Mouse (Mus musculus) testis, adult 2 months (tissue): ENCODE measurements at regions not wholly inside any gene's neighbourhood (a gene's known extent, or its start where the extent isn't known, plus 50 kb on each side); places are given as distances from the start of the nearest gene placed in this dataset.

Experiments used
- H3K27ac ChIP-seq: fragments of 200-500 bp; 2 replicates; pipeline ENCODE4 v1.5.1; 2012; ENCODE audit warnings: low read depth, low read length; ENCODE audit not compliant: control insufficient read depth, insufficient read depth
- H3K27me3 ChIP-seq: fragments of 200-500 bp; 2 replicates; pipeline ENCODE4 v1.6.1; 2012; ENCODE audit warnings: mild to moderate bottlenecking, low read length, moderate library complexity; ENCODE audit not compliant: control insufficient read depth, insufficient read depth
- H3K36me3 ChIP-seq: fragments of 200-500 bp; 2 replicates; pipeline ENCODE4 v1.6.1; 2012; ENCODE audit warnings: mild to moderate bottlenecking, low read length; ENCODE audit not compliant: control insufficient read depth, insufficient read depth
- H3K4me1 ChIP-seq: fragments of 200-500 bp; 2 replicates; pipeline ENCODE4 v1.6.1; 2012; ENCODE audit warnings: low read length; ENCODE audit not compliant: control insufficient read depth, insufficient read depth
- H3K4me3 ChIP-seq: fragments of 200-500 bp; 2 replicates; pipeline ENCODE4 v1.5.1; 2012; ENCODE audit warnings: low read depth, mild to moderate bottlenecking, low read length, moderate library complexity, mixed read lengths; ENCODE audit not compliant: control insufficient read depth
- CTCF ChIP-seq: fragments of 200-500 bp; IDR thresholded peaks from 2 replicates; pipeline ENCODE4 v1.5.1; 2012; ENCODE audit warnings: low read depth, mild to moderate bottlenecking, inconsistent platforms, low read length, moderate library complexity; ENCODE audit not compliant: control insufficient read depth, insufficient read depth, insufficient replicate concordance
- POLR2A ChIP-seq: fragments of 200-500 bp; IDR thresholded peaks from 2 replicates; pipeline ENCODE4 v1.6.1; 2012; ENCODE audit warnings: low read depth, mild to moderate bottlenecking, inconsistent platforms, low read length, moderate library complexity; ENCODE audit not compliant: control insufficient read depth

DNA sequence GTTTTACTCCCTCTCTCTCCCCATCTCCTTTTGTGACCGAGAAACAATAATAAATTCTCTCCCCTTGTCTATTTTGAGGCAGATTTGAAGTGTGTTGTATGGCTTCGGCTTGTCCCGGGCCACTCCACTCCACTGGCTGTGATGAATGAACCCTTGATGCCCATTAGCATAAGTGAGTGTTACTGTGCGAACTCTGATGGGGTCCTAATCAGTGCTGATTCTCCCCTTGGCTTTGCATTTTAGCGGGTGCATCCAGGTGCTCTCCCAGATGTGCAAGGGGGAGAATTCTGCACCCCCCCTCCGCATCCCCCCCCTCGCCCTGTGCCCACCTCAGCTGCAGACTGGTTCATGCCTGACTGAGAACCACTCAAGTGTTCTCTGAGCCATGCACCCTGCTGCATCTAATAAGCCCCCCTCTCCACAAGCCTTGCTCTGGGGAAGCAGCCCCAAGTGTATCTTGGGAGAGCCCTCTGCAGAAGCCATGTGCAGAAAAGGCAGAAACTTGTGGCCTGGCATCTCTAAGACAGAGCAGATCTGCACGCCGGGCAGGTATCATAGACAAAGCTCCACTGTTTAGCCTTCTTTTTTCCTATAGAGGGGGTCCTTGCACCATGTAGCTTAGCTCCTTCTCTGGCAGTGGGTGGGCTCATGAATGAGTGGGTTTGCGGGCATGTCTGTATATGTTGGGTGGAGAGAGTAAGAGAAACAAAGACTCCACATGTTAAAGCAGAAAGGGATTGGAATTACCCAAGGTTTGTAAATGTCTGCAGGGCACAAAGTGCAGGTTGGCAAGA lies 507.5 kb downstream of the Slc4a3 start:
- H3K27ac ChIP-seq, result no peak overlapping the region
- no peak overlapping the region for H3K4me3 ChIP-seq

DNA sequence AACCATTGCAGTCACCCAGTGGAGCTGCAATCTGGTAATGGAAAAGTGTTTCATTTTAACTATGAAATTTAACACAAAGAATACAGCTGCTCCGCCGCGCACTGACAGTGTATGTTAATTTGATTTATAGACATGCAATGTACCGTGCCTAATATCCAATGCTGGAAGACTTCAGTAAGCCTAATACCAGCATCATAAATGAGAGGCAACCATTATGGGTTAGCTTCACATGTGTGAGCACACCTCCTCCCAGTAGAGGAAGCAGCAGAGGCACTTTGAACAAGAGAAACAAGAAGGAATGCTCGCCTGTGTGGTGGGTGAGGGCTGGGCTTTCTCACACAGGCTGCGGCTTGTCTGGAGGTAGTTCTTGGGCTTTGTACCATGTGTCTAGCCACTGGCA lies 519.7 kb downstream of the Slc4a3 start:
- Histone ChIP-seq H3K36me3 (no peaks in the 10 kb centered on the region), H3K4me3 (no peak overlapping the region), H3K27ac (no peak overlapping the region), H3K4me1 (no peaks in the 10 kb centered on the region), H3K27me3 (no peaks in the 10 kb centered on the region)
- TF ChIP-seq CTCF, result no peak
- TF ChIP-seq POLR2A, result no peak

More for the DNA sequence above, 507.5 kb downstream of the Slc4a3 start:
- H3K4me1 ChIP-seq, result no peaks in the 10 kb centered on the region
- no peaks in the 10 kb centered on the region for H3K27me3 ChIP-seq
- no peaks in the 10 kb centered on the region for H3K36me3 ChIP-seq
- no peak for TF ChIP-seq CTCF
- TF ChIP-seq POLR2A, result no peak

DNA sequence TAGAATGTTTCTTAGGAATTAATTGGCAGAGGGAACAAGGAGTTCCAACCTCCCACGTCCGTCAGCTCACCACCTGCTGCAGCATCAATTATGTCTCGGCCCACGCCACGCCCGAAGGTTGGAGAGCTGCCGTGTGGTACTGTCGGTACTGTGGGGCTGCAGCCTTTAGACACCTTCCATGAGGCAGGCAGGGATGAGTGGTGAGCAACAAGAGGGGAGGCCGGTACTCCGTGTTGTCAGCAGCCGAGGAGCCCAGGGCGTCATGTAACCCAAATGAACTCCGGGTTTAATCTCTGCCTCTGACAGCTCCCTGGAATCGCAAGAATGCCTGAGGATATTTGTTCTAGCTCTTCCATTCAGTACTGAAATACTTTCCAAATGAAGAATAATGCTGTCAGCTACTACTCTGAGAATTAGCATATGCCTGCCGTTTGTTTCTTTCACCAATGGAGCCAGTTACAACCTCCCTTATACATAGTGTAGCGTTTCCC lies 524.8 kb downstream of the Slc4a3 start:
- Histone ChIP-seq H3K4me1 (no peaks in the 10 kb centered on the region), H3K27ac (no peak overlapping the region), H3K27me3 (no peaks in the 10 kb centered on the region), H3K36me3 (no peaks in the 10 kb centered on the region), H3K4me3 (no peak overlapping the region)
- TF ChIP-seq POLR2A (no peak), CTCF (no peak)

DNA sequence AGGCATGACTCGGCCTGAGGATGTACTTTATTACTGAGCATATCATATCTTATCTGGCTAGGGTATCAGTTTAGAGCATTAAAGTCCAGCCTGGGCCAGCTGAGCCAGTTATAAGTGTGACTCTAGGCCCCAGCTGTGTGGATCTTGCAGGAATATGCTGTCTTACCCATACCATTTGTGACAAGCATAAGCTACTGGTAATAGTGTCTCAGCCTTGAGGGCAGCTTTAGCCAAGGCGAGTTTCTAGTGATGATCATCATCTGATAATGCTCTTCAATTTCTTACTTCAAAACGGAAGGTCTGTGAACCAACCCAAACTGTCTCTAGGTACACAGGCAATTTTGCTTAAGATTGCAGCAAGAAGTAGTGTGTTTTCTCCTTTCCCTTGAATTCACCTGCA lies 529.1 kb downstream of the Slc4a3 start:
- no peak overlapping the region for H3K4me3 ChIP-seq
- TF ChIP-seq POLR2A, result no peak
- TF ChIP-seq CTCF, result no peak
- H3K4me1 ChIP-seq, result no peaks in the 10 kb centered on the region
- H3K27ac ChIP-seq, result no peak overlapping the region
- no peaks in the 10 kb centered on the region for H3K36me3 ChIP-seq
- H3K27me3 ChIP-seq, result no peaks in the 10 kb centered on the region

DNA sequence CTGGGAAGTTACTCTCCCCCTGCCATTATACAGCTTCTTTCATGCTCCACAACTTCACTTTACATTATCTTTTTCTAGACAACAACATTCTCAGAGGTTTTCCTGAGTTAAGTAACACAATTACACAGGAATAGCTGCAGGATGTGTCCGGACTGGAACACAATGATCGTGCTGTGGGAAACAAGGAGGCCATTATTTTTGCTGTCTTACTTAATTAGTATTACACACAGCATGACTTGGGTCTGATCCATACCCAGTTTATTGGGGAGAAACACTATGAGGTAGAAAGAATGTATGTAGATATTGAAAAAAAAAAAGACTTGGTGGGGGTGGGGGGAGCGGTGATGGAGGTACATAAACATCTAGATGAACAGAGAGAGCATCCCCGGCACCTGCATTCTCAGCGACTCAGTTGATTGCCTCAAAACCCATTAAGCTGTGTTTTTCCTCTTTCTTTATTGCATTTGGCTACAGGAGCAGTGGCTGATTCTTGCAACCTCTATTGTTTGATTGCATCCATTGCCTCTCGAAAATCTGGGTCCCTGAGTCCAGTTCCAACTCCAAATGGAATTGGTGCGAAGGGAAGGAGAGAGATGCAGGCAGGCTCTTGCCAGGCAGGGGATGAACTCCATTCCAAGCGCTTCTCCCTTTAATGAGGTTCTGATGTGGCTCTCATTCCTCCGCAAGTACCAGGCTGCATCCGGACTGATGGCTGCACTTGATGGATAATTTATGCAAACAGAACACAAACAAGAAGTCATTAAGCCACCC lies 529.8 kb downstream of the Slc4a3 start:
- no peaks in the 10 kb centered on the region for H3K36me3 ChIP-seq
- H3K27ac ChIP-seq, result no peak overlapping the region
- no peak overlapping the region for H3K4me3 ChIP-seq
- H3K27me3 ChIP-seq, result no peaks in the 10 kb centered on the region
- H3K4me1 ChIP-seq, result no peaks in the 10 kb centered on the region
- TF ChIP-seq CTCF (no peak), POLR2A (no peak)

DNA sequence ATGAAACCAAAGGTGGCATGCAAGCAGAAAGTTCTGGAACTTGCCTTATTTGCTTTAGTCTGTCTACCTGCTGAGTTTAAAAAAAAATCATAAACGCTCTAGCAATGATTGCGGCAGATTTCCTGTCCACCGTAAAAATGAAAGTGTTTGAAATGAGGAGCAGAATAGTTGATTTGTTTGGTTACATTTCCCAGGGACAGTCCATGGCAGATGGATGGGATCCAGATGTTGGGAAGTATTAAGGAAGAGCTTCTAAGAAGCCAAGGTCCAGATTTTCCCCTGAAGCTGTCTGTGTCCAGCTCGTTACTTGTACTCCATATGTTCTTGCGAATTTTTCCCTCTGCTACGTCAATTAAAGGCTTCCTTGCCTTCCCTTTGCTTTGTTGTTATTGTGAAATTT lies 534.2 kb downstream of the Slc4a3 start:
- Histone ChIP-seq H3K27ac (no peak overlapping the region), H3K4me1 (no peaks in the 10 kb centered on the region), H3K36me3 (no peaks in the 10 kb centered on the region), H3K27me3 (no peaks in the 10 kb centered on the region), H3K4me3 (no peak overlapping the region)
- TF ChIP-seq POLR2A, result no peak
- no peak for TF ChIP-seq CTCF

DNA sequence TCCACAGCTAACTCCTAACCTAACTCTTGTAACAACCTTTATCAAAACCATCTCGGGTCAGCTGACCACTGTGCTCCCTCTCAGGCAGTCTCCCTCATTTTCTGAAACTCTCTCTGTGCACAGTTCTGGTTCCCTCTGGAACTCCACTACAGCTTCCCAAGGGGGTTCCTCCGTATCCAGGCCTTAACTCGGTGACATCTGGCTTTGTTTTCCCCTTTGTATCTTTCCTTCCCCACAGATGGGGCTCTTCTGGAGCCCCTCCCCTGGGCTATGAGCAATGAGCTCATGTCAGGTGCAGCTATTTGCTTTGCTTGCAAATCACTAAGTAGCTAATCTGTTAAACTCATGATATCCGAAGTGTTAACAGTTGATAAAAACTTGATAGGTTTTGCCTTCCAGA lies 535.6 kb downstream of the Slc4a3 start:
- Histone ChIP-seq H3K27ac (no peak overlapping the region), H3K27me3 (no peaks in the 10 kb centered on the region), H3K4me1 (no peaks in the 10 kb centered on the region), H3K4me3 (no peak overlapping the region), H3K36me3 (no peaks in the 10 kb centered on the region)
- TF ChIP-seq POLR2A (no peak), CTCF (no peak)
